Mouse (Mus musculus) midbrain, postnatal 0 days (tissue): ENCODE data around the gene Pax3. TPM values are rescaled to one million over a fixed set of nuclear protein-coding genes. Genes with fewer than 3 reads are reported as not detected.

Experiments
- ATAC-seq: fragments of 200-750 bp; cut with Nextera tagmentation; 2 replicates; pipeline ENCODE4 v1.8.0; 2017; ENCODE audit warnings: moderate number of reproducible peaks, mild to moderate bottlenecking, moderate TSS enrichment, moderate library complexity; ENCODE audit not compliant: low FRiP score
- DNase-seq: peaks from one replicate; pipeline ENCODE4 v3.0.0-alpha.2; 2015; ENCODE audit warnings: low spot score
- H3K27ac ChIP-seq: fragments of 300-500 bp; sonication (generic); 2 replicates; pipeline ENCODE4 v1.5.1; 2014; ENCODE audit warnings: low read depth, mild to moderate bottlenecking, low read length, mixed read lengths
- H3K27me3 ChIP-seq: fragments of 300-500 bp; sonication (generic); 2 replicates; pipeline ENCODE4 v1.6.1; 2014; ENCODE audit warnings: low read length, control low read depth, mixed read lengths; ENCODE audit not compliant: insufficient read depth
- H3K36me3 ChIP-seq: fragments of 300-500 bp; sonication (generic); 2 replicates; pipeline ENCODE4 v1.6.1; 2014; ENCODE audit warnings: low read length, control low read depth, mixed read lengths; ENCODE audit not compliant: insufficient read depth
- H3K4me1 ChIP-seq: fragments of 300-500 bp; sonication (generic); 2 replicates; pipeline ENCODE4 v1.6.1; 2014; ENCODE audit warnings: mild to moderate bottlenecking, control low read depth, antibody characterized with exemption, low read length, mixed read lengths; ENCODE audit not compliant: insufficient read depth
- H3K4me2 ChIP-seq: fragments of 300-500 bp; sonication (generic); 2 replicates; pipeline ENCODE4 v1.6.1; 2014; ENCODE audit warnings: low read depth, mild to moderate bottlenecking, low read length, mixed read lengths; ENCODE audit not compliant: poor library complexity, severe bottlenecking
- H3K4me3 ChIP-seq: fragments of 300-500 bp; sonication (generic); 2 replicates; pipeline ENCODE4 v1.5.1; 2014; ENCODE audit warnings: low read depth, mild to moderate bottlenecking, low read length, moderate library complexity
- H3K9ac ChIP-seq: fragments of 300-500 bp; sonication (generic); replicated peaks from 2 replicates; pipeline ENCODE4 v1.6.1; 2014; ENCODE audit warnings: mild to moderate bottlenecking, low read length, moderate library complexity, mixed read lengths; ENCODE audit not compliant: poor library complexity, severe bottlenecking
- H3K9me3 ChIP-seq: fragments of 300-500 bp; sonication (generic); 2 replicates; pipeline ENCODE4 v1.6.1; 2016; ENCODE audit warnings: low read length, control low read depth
- CTCF ChIP-seq: IDR thresholded peaks from 2 replicates; pipeline ENCODE4 v1.5.1; 2016; ENCODE audit warnings: antibody characterized with exemption, mild to moderate bottlenecking
- WGBS: fragments of 180-500 bp; shearing (Covaris S2); extraction: QIAGEN DNeasy Blood & Tissue Kit; methylation state at CpG from one replicate; pipeline ENCODE4 v1.1.7; 2014; 5-methylcytosine and 5-hydroxymethylcytosine counted together
- polyA plus RNA-seq: library from polyadenylated mRNA; unstranded; fragments of >200 nt; fragmentation: Nextera tagmentation; extraction: Ambion mirVana; gene quantifications from 2 replicates; pipeline ENCODE4 v1.2.1, GENCODE M21; 2015
- total RNA-seq: library from RNA; depleted of rRNA; stranded (reverse); fragments of >200 nt; gene quantifications from 2 replicates; pipeline ENCODE4 v1.2.3, GENCODE M21; 2014; rRNA removed

The Pax3 gene
- total and polyA plus RNA-seq, 2 experiments from 2014 or later = 4.5 to 5.8 TPM

DNA sequence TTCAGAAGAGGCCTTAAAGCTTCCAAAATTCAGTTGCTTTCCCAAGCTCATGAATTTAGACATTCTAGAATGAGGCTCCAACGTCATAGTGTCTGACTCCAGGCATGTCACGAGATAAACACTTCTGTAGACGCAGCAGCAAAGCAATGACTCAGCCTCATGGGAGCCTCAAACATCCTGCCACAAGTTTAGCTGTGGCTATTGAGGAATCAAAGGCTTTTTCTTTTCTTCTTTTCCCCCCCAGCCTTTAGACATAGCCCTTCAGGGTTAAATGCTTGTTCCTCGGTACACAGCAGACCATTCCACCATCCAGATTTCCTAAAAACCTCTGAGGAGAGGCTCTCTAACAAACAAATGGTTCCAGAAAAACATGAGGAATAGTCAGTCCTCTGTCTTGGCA is 139.0 kb downstream of the Pax3 start:
- no peaks in the 10 kb centered on the region for H3K27me3 ChIP-seq
- no peak for DNase-seq
- H3K4me1 ChIP-seq = no peaks in the 10 kb centered on the region
- no peak overlapping the region for H3K4me3 ChIP-seq
- no peaks in the 10 kb centered on the region for H3K36me3 ChIP-seq
- TF ChIP-seq CTCF = no peak
- no peak overlapping the region for H3K27ac ChIP-seq
- H3K9ac ChIP-seq = no peak overlapping the region
- no peaks in the 10 kb centered on the region for H3K9me3 ChIP-seq
- H3K4me2 ChIP-seq = no peak overlapping the region
- 64% methylated on average over 4 of the region's 4 CpGs for WGBS
- no peak for ATAC-seq

GRCm38 (mm10) chr1:78053677-78054076 is 143.3 kb downstream of the Pax3 start:
- no peak overlapping the region for H3K4me2 ChIP-seq
- H3K9me3 ChIP-seq = no peaks in the 10 kb centered on the region
- H3K4me1 ChIP-seq = no peaks in the 10 kb centered on the region
- H3K27ac ChIP-seq = no peak overlapping the region
- H3K9ac ChIP-seq = no peak overlapping the region
- no peak overlapping the region for H3K4me3 ChIP-seq
- DNase-seq = no peak
- ATAC-seq = no peak
- no peaks in the 10 kb centered on the region for H3K36me3 ChIP-seq
- 74% methylated on average over 6 of the region's 6 CpGs for WGBS
- no peaks in the 10 kb centered on the region for H3K27me3 ChIP-seq
- TF ChIP-seq CTCF = no peak

Other genes starting within 250 kb of the Pax3 start
- 2.8 and 3.3 TPM in 2 replicates for gene Sgpp2, start 113.2 kb upstream of the Pax3 start, total RNA-seq
- 1.7 and 1.9 TPM in 2 replicates for gene Sgpp2, start 113.2 kb upstream of the Pax3 start, polyA plus RNA-seq